Mouse (Mus musculus) monocyte, adult 5-6 weeks (primary cell): Measurements from ENCODE around the gene Phactr1. TPM values are rescaled to one million over a fixed set of nuclear protein-coding genes. Genes with fewer than 3 reads are reported as not detected.

ENCODE experiments used
- ATAC-seq: fragments of 153-309, 156-312 bp; replicated peaks from 2 replicates; pipeline ENCODE4 v1.8.0; 2017; ENCODE audit warnings: mild to moderate bottlenecking; ENCODE audit not compliant: low TSS enrichment, insufficient number of reproducible peaks, severe bottlenecking, poor library complexity, low FRiP score
- total RNA-seq: library from RNA; stranded (forward); fragments of 200-1000, 200-491, 200-594 nt; gene quantifications from 3 replicates; pipeline ENCODE4 v1.2.3, GENCODE M21; 2017

Phactr1 gene
- total RNA-seq, 1 experiment from 2014 or later: not detected

GRCm38 (mm10) chr13:42991164-42991563 lies 310.7 kb downstream of the Phactr1 start:
- no peak for ATAC-seq

- ATAC-seq: no peak
These were observed 311.9 kb downstream of the Phactr1 start for GRCm38 (mm10) chr13:42992306-42992705.

GRCm38 (mm10) chr13:42994276-42994675 lies 313.9 kb downstream of the Phactr1 start:
- no peak for ATAC-seq

- no peak for ATAC-seq
These were observed 315.8 kb downstream of the Phactr1 start for GRCm38 (mm10) chr13:42996188-42996587.

DNA sequence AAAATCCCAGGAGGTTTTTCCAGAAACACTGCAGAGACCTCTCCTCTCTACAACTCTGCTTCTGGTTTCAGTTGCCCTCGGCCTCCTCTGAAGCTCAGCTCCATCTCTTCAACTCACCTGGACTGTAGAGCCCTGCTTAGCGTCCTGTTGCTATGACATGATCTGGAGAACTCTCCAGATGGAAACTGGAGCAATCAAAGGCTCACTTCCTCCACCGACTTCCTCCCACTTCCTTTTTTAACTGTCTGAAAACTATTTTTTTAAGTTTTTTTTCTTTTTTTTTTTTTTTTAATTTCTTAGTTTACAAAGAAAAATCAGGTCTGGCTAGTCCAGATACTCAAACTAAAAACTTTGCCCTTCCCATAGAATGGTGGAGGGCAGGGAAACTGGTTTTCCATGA lies 318.9 kb downstream of the Phactr1 start:
- ATAC-seq: no peak

DNA sequence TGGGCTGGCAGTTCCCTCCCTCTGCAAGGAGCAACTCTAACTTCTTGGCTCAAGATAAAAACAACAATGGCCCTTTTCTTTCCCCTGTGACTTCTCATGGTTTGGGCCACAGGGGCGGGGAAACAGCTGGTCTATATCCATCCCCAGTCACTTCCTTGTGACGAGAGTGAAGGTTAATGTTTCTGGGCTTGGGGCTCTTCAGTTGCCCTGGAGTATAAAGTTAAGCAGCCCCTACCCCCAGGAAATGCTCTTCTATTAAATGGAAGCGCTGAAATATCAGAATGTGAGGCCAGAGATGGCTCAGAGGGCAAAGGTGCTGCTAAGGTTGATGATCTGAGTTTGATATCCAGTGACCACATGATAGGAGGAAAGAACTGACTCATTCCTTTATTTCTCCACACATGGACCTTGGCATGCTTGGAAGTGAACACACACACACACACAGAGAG lies 324.7 kb downstream of the Phactr1 start:
- ATAC-seq: no peak

GRCm38 (mm10) chr13:43008466-43008865 lies 328.0 kb downstream of the Phactr1 start:
- no peak for ATAC-seq

DNA sequence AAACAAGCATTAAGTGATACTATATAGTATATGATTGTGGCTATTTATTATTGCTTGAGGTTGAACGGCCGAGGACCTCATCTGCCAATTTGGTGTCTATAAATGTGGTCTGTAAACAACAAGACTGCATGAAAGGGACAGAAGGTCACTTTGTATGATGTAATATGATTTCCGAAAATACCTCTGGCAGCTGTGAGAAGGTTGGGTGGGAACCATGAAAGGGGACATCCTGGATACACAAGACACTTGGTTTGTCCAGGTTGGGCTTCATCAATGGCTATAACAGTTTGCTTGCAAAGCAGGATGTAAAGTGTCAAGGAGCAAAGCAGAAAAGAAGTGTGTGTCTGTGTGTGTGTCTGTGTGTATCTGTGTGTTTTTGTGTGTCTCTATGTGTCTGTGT lies 329.2 kb downstream of the Phactr1 start:
- ATAC-seq: no peak

DNA sequence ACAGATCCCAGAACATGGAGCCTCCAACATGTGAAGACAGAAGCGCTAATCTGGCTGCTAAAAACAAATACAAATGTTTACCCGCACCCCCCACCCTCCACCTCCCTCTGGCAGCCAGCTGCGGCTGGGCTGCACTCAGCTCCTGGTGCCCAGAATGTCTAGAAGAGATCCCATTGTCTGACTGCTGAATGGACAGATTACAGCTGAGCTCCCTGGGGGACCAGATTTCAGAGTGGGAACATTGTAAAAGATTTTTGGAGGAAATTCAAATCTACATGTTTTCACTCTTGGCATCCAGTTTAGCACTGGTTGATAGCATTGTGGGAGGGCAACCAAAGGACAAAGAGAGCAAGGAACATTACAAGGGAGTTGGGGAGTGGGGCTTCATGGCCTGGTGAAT lies 331.1 kb downstream of the Phactr1 start:
- no peak for ATAC-seq

GRCm38 (mm10) chr13:43013984-43014383 lies 333.6 kb downstream of the Phactr1 start:
- ATAC-seq: no peak

DNA sequence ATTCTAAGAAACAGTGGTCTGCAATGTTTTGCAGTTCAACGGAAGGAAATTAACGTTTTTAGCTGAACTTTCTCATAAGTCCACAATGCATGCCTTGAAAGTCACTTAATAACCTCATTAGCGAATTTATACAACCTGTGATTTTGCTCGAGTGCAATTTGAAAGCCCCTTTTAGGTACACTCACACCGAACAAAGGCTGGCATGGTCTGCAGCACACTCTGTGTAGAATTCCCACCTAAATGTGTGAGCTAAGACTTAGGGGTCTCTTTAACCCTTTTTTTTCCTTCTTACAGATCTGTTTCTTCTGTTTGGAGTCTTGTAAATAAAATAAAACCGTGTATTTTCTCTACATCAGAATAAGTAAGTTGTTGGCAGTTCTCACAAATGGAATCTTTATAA lies 335.3 kb downstream of the Phactr1 start:
- no peak for ATAC-seq

DNA sequence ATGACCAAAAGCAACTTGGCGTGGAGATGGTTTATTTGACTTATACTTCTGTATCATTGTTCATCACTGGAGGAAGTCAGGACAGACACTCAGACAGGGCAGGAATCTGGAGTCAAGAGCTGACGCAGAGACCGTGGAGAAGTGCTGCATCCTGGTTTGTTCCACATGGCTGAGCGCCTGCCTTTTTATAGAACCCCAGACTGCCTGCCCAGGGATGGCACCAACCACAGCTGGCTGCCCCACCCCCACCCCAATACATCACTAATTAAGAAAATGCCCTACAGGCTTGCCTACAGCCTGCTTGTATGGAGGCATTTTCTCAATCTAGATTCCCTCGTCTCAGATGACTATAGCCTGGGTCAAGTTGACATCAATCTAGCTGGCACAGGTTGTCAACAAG lies 338.4 kb downstream of the Phactr1 start:
- no peak for ATAC-seq

DNA sequence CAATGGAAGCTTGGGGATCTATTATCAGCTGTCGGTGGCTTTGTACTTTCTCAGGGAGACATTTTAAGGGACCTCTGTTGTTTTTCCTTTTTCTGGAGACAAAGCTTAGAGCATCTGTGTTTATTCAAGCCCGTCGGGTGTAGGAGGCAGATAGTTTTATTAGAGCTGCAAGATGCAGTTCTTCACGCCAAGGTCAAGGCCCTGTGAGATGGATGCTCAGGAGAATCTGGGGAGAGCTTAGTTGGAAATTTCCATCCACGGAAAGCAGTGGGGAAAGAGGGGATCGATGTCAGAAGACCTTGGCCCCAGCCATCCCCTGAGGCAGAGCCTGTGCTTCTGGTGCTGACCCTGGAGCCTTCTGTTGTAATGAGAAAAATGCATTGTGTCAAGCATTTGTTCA lies 340.6 kb downstream of the Phactr1 start:
- no peak for ATAC-seq

GRCm38 (mm10) chr13:43023005-43023404 lies 342.6 kb downstream of the Phactr1 start:
- no peak for ATAC-seq

DNA sequence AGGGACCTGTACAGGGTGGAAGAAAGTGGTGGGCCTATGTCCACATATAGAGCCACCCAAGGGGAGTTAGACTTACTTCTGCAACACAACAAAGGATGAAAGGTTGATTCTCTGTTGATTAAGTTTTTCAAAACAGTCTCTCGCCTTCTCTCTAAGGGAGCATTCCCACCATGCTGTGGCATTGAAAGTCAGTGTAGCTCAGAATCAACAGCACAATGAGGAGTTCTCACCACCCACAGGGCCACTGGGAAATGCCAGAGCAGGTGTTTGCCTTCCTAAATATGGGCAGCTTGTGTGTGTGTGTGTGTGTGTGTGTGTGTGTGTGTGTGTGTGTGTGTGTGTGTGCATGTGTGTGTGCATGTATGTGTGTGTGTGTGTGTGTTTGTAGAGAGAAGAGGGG lies 347.1 kb downstream of the Phactr1 start:
- ATAC-seq: no peak

DNA sequence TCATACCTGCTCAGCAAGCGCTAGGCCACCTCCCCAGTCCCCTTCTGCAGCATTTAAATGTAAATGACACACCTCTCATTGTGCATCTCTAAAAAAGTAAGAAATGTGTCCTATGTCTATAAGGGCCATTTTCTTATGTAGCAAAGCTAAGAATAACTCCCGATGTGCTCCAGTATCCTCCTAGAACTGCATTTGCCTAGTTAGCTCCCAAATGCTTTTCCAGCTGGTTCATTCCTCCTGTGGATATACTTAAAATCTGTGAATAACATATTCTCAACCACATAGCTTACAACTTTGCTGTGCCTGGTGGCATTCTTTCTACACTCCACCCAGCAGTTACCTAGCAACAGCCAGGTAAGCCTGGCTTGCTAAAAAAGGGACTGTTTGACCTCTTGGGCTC lies 349.8 kb downstream of the Phactr1 start:
- ATAC-seq: no peak

GRCm38 (mm10) chr13:43032451-43032850 lies 352.0 kb downstream of the Phactr1 start:
- no peak for ATAC-seq

DNA sequence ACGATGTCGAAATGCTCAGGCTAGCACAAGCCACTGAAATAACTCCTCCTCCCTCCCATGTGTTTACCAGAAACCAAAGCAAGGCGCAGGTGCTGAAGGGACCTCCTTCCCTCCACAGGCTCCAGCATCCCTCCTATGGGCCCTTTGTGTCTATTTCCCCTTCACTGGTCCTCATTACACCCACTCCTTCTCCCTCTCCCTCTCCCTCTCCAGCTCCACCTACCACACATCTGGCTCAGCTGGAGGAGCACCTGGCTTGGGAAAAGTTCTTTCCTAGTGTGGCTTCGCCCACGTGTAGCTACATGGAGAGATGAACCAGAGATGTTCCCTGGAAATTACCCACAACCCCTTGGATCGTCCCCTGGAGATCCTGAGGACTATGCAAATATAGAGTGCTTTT lies 356.1 kb downstream of the Phactr1 start:
- no peak for ATAC-seq

- ATAC-seq: no peak
These were observed 362.3 kb downstream of the Phactr1 start for GRCm38 (mm10) chr13:43042766-43043165.

DNA sequence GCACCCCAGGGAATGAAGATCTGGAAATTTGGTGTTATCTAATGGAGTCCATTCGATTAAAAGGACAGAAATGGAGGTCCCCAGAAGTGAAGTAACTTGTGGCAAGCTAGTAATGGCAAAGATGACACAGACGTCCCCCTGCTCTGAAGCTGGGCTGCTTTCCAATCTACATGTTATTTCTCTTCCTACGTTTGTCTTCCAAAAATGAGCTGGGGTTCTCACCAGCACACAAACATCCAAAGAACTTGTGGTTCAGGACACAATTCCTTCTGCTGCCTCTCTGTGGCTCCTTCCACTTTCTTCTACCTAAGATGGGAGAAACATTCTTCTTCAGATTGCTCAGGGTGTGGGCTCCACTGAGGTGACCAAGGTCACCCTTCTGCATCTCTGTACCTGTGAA lies 368.1 kb downstream of the Phactr1 start:
- no peak for ATAC-seq

DNA sequence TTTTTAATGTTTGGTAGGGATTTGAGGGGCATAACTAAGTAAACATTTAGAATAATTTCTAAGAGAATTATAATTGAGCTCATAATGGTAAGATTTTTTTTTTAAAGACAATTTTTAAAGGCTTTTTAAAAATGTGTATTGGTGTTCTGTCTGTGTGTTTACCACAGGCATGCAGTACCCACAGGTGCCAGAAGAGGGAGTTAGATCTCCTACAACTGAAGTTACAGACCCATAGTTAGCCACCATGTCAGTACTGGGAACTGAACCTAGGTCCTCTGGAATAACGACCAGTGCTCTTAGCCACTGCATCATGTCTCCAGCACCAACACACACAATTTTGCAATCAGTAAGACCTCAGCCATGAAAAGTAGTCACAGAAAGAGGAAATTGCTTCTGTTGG lies 372.8 kb downstream of the Phactr1 start:
- no peak for ATAC-seq
